Mouse (Mus musculus): ENCODE results near the gene Reep1. TPM values are rescaled to one million over a fixed set of nuclear protein-coding genes. Genes with fewer than 3 reads are reported as not detected.

Reep1 gene
- polyA plus RNA-seq, 1 experiment from 2014 or later = 28.4 TPM

- no peaks in the 10 kb centered on the region for H3K9me3 ChIP-seq (ENCODE audit: control insufficient read depth, low read length)
- no peaks in the 10 kb centered on the region for H3K27me3 ChIP-seq (replicated peaks; ENCODE audit: control insufficient read depth, insufficient read depth, low read length)
- no peak overlapping the region for H3K4me2 ChIP-seq (ENCODE audit: low read depth, low read length)
- ATAC-seq (ENCODE audit: low read depth) (peak; percentile 74; the same call in 1 of the 2 replicates), DNase-seq (ENCODE audit: low spot score) (peak; percentile 83)
- no peak overlapping the region for H3K9ac ChIP-seq (ENCODE audit: low read depth, low read length)
- H3K36me3 ChIP-seq (ENCODE audit: control insufficient read depth, insufficient read depth, low read length) = no peaks in the 10 kb centered on the region
- 62% methylated on average over 6 of the region's 6 CpGs for WGBS
- H3K4me1 ChIP-seq (ENCODE audit: control insufficient read depth, insufficient read depth, low read length) = peaks cover 11% of the 10 kb centered on the region
- H3K4me3 ChIP-seq (ENCODE audit: low read depth, low read length) = no peak overlapping the region
- H3K27ac ChIP-seq (replicated peaks; ENCODE audit: low read depth, low read length) = no peak overlapping the region; the same call in 1 of the 2 replicates
Observed at GRCm38 (mm10) chr6:71741998-71742636, 34.8 kb downstream of the Reep1 start.

GRCm38 (mm10) chr6:71744934-71745333, 37.6 kb downstream of the Reep1 start:
- Histone ChIP-seq H3K4me1 (ENCODE audit: control insufficient read depth, insufficient read depth, low read length) (peaks cover 10% of the 10 kb centered on the region), H3K4me2 (ENCODE audit: low read depth, low read length) (no peak overlapping the region), H3K9me3 (ENCODE audit: control insufficient read depth, low read length) (no peaks in the 10 kb centered on the region), H3K4me3 (ENCODE audit: low read depth, low read length) (no peak overlapping the region), H3K36me3 (ENCODE audit: control insufficient read depth, insufficient read depth, low read length) (no peaks in the 10 kb centered on the region), H3K27me3 (replicated peaks; ENCODE audit: control insufficient read depth, insufficient read depth, low read length) (no peaks in the 10 kb centered on the region), H3K9ac (ENCODE audit: low read depth, low read length) (no peak overlapping the region), H3K27ac (replicated peaks; ENCODE audit: low read depth, low read length) (no peak overlapping the region)
- 87% methylated on average over 6 of the region's 6 CpGs for WGBS
- DNase-seq (ENCODE audit: low spot score) (no peak), ATAC-seq (ENCODE audit: low read depth) (no peak)

- WGBS = 84% methylated on average over 9 of the region's 9 CpGs
- no peaks in the 10 kb centered on the region for H3K9me3 ChIP-seq (ENCODE audit: control insufficient read depth, low read length)
- H3K27ac ChIP-seq (replicated peaks; ENCODE audit: low read depth, low read length) = no peak overlapping the region
- no peak for DNase-seq (ENCODE audit: low spot score)
- no peaks in the 10 kb centered on the region for H3K27me3 ChIP-seq (replicated peaks; ENCODE audit: control insufficient read depth, insufficient read depth, low read length)
- ATAC-seq (ENCODE audit: low read depth) = no peak
- H3K4me2 ChIP-seq (ENCODE audit: low read depth, low read length) = no peak overlapping the region
- H3K4me1 ChIP-seq (ENCODE audit: control insufficient read depth, insufficient read depth, low read length) = peaks cover 8% of the 10 kb centered on the region
- H3K36me3 ChIP-seq (ENCODE audit: control insufficient read depth, insufficient read depth, low read length) = no peaks in the 10 kb centered on the region
- H3K4me3 ChIP-seq (ENCODE audit: low read depth, low read length) = no peak overlapping the region
- H3K9ac ChIP-seq (ENCODE audit: low read depth, low read length) = no peak overlapping the region
Observed at GRCm38 (mm10) chr6:71745482-71746234, 38.3 kb downstream of the Reep1 start.

- ATAC-seq (ENCODE audit: low read depth) (no peak), DNase-seq (ENCODE audit: low spot score) (no peak)
- Histone ChIP-seq H3K36me3 (ENCODE audit: control insufficient read depth, insufficient read depth, low read length) (no peaks in the 10 kb centered on the region), H3K4me1 (ENCODE audit: control insufficient read depth, insufficient read depth, low read length) (peaks cover 2% of the 10 kb centered on the region; the same call in 1 of the 2 replicates), H3K4me2 (ENCODE audit: low read depth, low read length) (no peak overlapping the region), H3K27me3 (replicated peaks; ENCODE audit: control insufficient read depth, insufficient read depth, low read length) (no peaks in the 10 kb centered on the region), H3K27ac (replicated peaks; ENCODE audit: low read depth, low read length) (no peak overlapping the region), H3K9me3 (ENCODE audit: control insufficient read depth, low read length) (no peaks in the 10 kb centered on the region), H3K9ac (ENCODE audit: low read depth, low read length) (no peak overlapping the region), H3K4me3 (ENCODE audit: low read depth, low read length) (no peak overlapping the region)
- 32% methylated on average over 1 of the region's 1 CpGs for WGBS
Observed at GRCm38 (mm10) chr6:71746246-71746645, 38.9 kb downstream of the Reep1 start.

GRCm38 (mm10) chr6:71746846-71747245, 39.5 kb downstream of the Reep1 start:
- no peak overlapping the region for H3K4me2 ChIP-seq (ENCODE audit: low read depth, low read length)
- no peak overlapping the region for H3K27ac ChIP-seq (replicated peaks; ENCODE audit: low read depth, low read length)
- no peak for DNase-seq (ENCODE audit: low spot score)
- H3K27me3 ChIP-seq (replicated peaks; ENCODE audit: control insufficient read depth, insufficient read depth, low read length) = no peaks in the 10 kb centered on the region
- H3K4me3 ChIP-seq (ENCODE audit: low read depth, low read length) = no peak overlapping the region
- H3K36me3 ChIP-seq (ENCODE audit: control insufficient read depth, insufficient read depth, low read length) = no peaks in the 10 kb centered on the region
- no peak overlapping the region for H3K9ac ChIP-seq (ENCODE audit: low read depth, low read length)
- 81% methylated on average over 8 of the region's 8 CpGs for WGBS
- ATAC-seq (ENCODE audit: low read depth) = no peak
- no peaks in the 10 kb centered on the region for H3K9me3 ChIP-seq (ENCODE audit: control insufficient read depth, low read length)
- H3K4me1 ChIP-seq (ENCODE audit: control insufficient read depth, insufficient read depth, low read length) = no peaks in the 10 kb centered on the region

- no peak for ATAC-seq (ENCODE audit: low read depth)
- Histone ChIP-seq H3K4me1 (ENCODE audit: control insufficient read depth, insufficient read depth, low read length) (0 out of 2 replicates have a peak, but pooled peaks cover 5% of the 10 kb centered on the region), H3K36me3 (ENCODE audit: control insufficient read depth, insufficient read depth, low read length) (no peaks in the 10 kb centered on the region), H3K4me2 (ENCODE audit: low read depth, low read length) (no peak overlapping the region), H3K9me3 (ENCODE audit: control insufficient read depth, low read length) (no peaks in the 10 kb centered on the region), H3K27me3 (replicated peaks; ENCODE audit: control insufficient read depth, insufficient read depth, low read length) (no peaks in the 10 kb centered on the region), H3K27ac (replicated peaks; ENCODE audit: low read depth, low read length) (no peak overlapping the region), H3K9ac (ENCODE audit: low read depth, low read length) (no peak overlapping the region), H3K4me3 (ENCODE audit: low read depth, low read length) (no peak overlapping the region)
- no peak for DNase-seq (ENCODE audit: low spot score)
- 69% methylated on average over 2 of the region's 2 CpGs for WGBS
Observed at GRCm38 (mm10) chr6:71751602-71752001, 44.2 kb downstream of the Reep1 start.

- Histone ChIP-seq H3K9ac (ENCODE audit: low read depth, low read length) (no peak overlapping the region), H3K27ac (replicated peaks; ENCODE audit: low read depth, low read length) (no peak overlapping the region), H3K4me3 (ENCODE audit: low read depth, low read length) (no peak overlapping the region), H3K9me3 (ENCODE audit: control insufficient read depth, low read length) (no peaks in the 10 kb centered on the region), H3K4me1 (ENCODE audit: control insufficient read depth, insufficient read depth, low read length) (0 out of 2 replicates have a peak, but pooled peaks cover 14% of the 10 kb centered on the region), H3K4me2 (ENCODE audit: low read depth, low read length) (no peak overlapping the region), H3K27me3 (replicated peaks; ENCODE audit: control insufficient read depth, insufficient read depth, low read length) (no peaks in the 10 kb centered on the region), H3K36me3 (ENCODE audit: control insufficient read depth, insufficient read depth, low read length) (no peaks in the 10 kb centered on the region)
- DNase-seq (ENCODE audit: low spot score) (no peak), ATAC-seq (ENCODE audit: low read depth) (no peak)
- 51% methylated on average over 7 of the region's 7 CpGs for WGBS
Observed at GRCm38 (mm10) chr6:71752791-71753464, 45.6 kb downstream of the Reep1 start.

GRCm38 (mm10) chr6:71757039-71757894, 49.9 kb downstream of the Reep1 start:
- ATAC-seq (ENCODE audit: low read depth) = peak; percentile 96
- Histone ChIP-seq H3K9me3 (ENCODE audit: control insufficient read depth, low read length) (no peaks in the 10 kb centered on the region), H3K36me3 (ENCODE audit: control insufficient read depth, insufficient read depth, low read length) (no peaks in the 10 kb centered on the region), H3K9ac (ENCODE audit: low read depth, low read length) (no peak overlapping the region), H3K4me3 (ENCODE audit: low read depth, low read length) (no peak overlapping the region), H3K27me3 (replicated peaks; ENCODE audit: control insufficient read depth, insufficient read depth, low read length) (no peaks in the 10 kb centered on the region), H3K4me2 (ENCODE audit: low read depth, low read length) (peak overlapping the region; percentile 5; the same call in 1 of the 2 replicates), H3K27ac (replicated peaks; ENCODE audit: low read depth, low read length) (peak overlapping the region; percentile 56; the same call in 1 of the 2 replicates), H3K4me1 (ENCODE audit: control insufficient read depth, insufficient read depth, low read length) (0 out of 2 replicates have a peak, but pooled peaks cover 14% of the 10 kb centered on the region)
- peak; percentile 94 for DNase-seq (ENCODE audit: low spot score)
- 14% methylated on average over 9 of the region's 10 CpGs for WGBS

Measured in embryonic facial prominence, embryonic 14.5 days (tissue).